Mouse (Mus musculus) macrophage (primary cell): Measurements from ENCODE around the gene Slc1a5. TPM values are rescaled to one million over a fixed set of nuclear protein-coding genes. Genes with fewer than 3 reads are reported as not detected.
A peak's percentile ranks its signal among the peaks of the same experiment; 100 is the strongest.

Experiments used
- H3K27ac ChIP-seq: fragments of 350-480 bp; formaldehyde crosslinking; 2 replicates; pipeline ENCODE4 v1.9.0; 2021
- H3K36me3 ChIP-seq: fragments of 350-480 bp; formaldehyde crosslinking; 2 replicates; pipeline ENCODE4 v1.9.0; 2021; ENCODE audit errors: inconsistent target
- H3K4me3 ChIP-seq: fragments of 350-480 bp; formaldehyde crosslinking; 2 replicates; pipeline ENCODE4 v1.9.0; 2021; ENCODE audit errors: inconsistent target
- H3K79me2 ChIP-seq: fragments of 350-480 bp; formaldehyde crosslinking; 2 replicates; pipeline ENCODE4 v1.9.0; 2021; ENCODE audit errors: inconsistent target
- WGBS: methylation state at CpG from one replicate; pipeline ENCODE4 v1.1.7; 2026; ENCODE audit warnings: inconsistent platforms; ENCODE audit not compliant: missing documents; 5-methylcytosine and 5-hydroxymethylcytosine counted together
- polyA plus RNA-seq: library from polyadenylated mRNA; stranded (reverse); fragments of 250-400 nt; gene quantifications from 3 replicates; pipeline ENCODE4 v1.2.4, GENCODE M21; 2018; ENCODE audit warnings: inconsistent platforms

The Slc1a5 gene
- polyA plus RNA-seq, 1 experiment from 2014 or later: 4.0 TPM

- peaks cover 15% of the 10 kb centered on the region for H3K36me3 ChIP-seq
- peak overlapping the region; percentile 24 for H3K27ac ChIP-seq
- H3K79me2 ChIP-seq: peaks cover 92% of the 10 kb centered on the region
- 88% methylated on average over 3 of the region's 3 CpGs for WGBS
- H3K4me3 ChIP-seq: no peak overlapping the region
These were observed 40.0 kb downstream of the Slc1a5 start for GRCm38 (mm10) chr7:16821091-16821490.

- Histone ChIP-seq H3K36me3 (peaks cover 15% of the 10 kb centered on the region), H3K79me2 (peaks cover 92% of the 10 kb centered on the region), H3K27ac (no peak overlapping the region), H3K4me3 (no peak overlapping the region)
- 93% methylated on average over 4 of the region's 4 CpGs for whole genome bisulfite sequencing
These were observed 40.5 kb downstream of the Slc1a5 start for GRCm38 (mm10) chr7:16821669-16822101.

GRCm38 (mm10) chr7:16823734-16824133 lies 42.6 kb downstream of the Slc1a5 start:
- Histone ChIP-seq H3K36me3 (peaks cover 31% of the 10 kb centered on the region), H3K79me2 (peaks cover 71% of the 10 kb centered on the region), H3K4me3 (no peak overlapping the region), H3K27ac (no peak overlapping the region)
- WGBS: 84% methylated on average over 5 of the region's 5 CpGs

- WGBS: 82% methylated on average over 10 of the region's 10 CpGs
- Histone ChIP-seq H3K4me3 (no peak overlapping the region), H3K36me3 (peaks cover 51% of the 10 kb centered on the region), H3K79me2 (peaks cover 54% of the 10 kb centered on the region), H3K27ac (no peak overlapping the region)
These were observed 44.6 kb downstream of the Slc1a5 start for GRCm38 (mm10) chr7:16825785-16826184.

- H3K79me2 ChIP-seq: peaks cover 46% of the 10 kb centered on the region
- 34% methylated on average over 5 of the region's 5 CpGs for WGBS
- no peak overlapping the region for H3K27ac ChIP-seq
- peaks cover 59% of the 10 kb centered on the region for H3K36me3 ChIP-seq
- H3K4me3 ChIP-seq: no peak overlapping the region
These were observed 45.4 kb downstream of the Slc1a5 start for GRCm38 (mm10) chr7:16826571-16826970.

- 31% methylated on average over 4 of the region's 4 CpGs for WGBS
- no peak overlapping the region for H3K4me3 ChIP-seq
- H3K36me3 ChIP-seq: peaks cover 66% of the 10 kb centered on the region
- peaks cover 39% of the 10 kb centered on the region for H3K79me2 ChIP-seq
- no peak overlapping the region for H3K27ac ChIP-seq
These were observed 46.1 kb downstream of the Slc1a5 start for GRCm38 (mm10) chr7:16827274-16827673.

- Histone ChIP-seq H3K36me3 (peaks cover 79% of the 10 kb centered on the region), H3K79me2 (peaks cover 7% of the 10 kb centered on the region; the same call in 1 of the 2 replicates), H3K4me3 (no peak overlapping the region), H3K27ac (no peak overlapping the region)
- WGBS: 92% methylated on average over 9 of the region's 9 CpGs
These were observed 49.3 kb downstream of the Slc1a5 start for GRCm38 (mm10) chr7:16830449-16830848.

- Histone ChIP-seq H3K36me3 (peaks cover 50% of the 10 kb centered on the region), H3K27ac (no peak overlapping the region), H3K79me2 (no peaks in the 10 kb centered on the region), H3K4me3 (no peak overlapping the region)
- 70% methylated on average over 17 of the region's 18 CpGs for WGBS
These were observed 57.0 kb downstream of the Slc1a5 start for GRCm38 (mm10) chr7:16837916-16838803.

GRCm38 (mm10) chr7:16838804-16839426 lies 57.8 kb downstream of the Slc1a5 start:
- no peak overlapping the region for H3K27ac ChIP-seq
- no peaks in the 10 kb centered on the region for H3K79me2 ChIP-seq
- H3K4me3 ChIP-seq: no peak overlapping the region
- peaks cover 42% of the 10 kb centered on the region; the same call in 1 of the 2 replicates for H3K36me3 ChIP-seq
- 88% methylated on average over 6 of the region's 6 CpGs for WGBS

GRCm38 (mm10) chr7:16839427-16840108 lies 58.4 kb downstream of the Slc1a5 start:
- 95% methylated on average over 12 of the region's 12 CpGs for WGBS
- peaks cover 35% of the 10 kb centered on the region; the same call in 1 of the 2 replicates for H3K36me3 ChIP-seq
- no peak overlapping the region for H3K4me3 ChIP-seq
- no peak overlapping the region for H3K27ac ChIP-seq
- H3K79me2 ChIP-seq: no peaks in the 10 kb centered on the region

GRCm38 (mm10) chr7:16840109-16840491 lies 59.0 kb downstream of the Slc1a5 start:
- H3K36me3 ChIP-seq: peaks cover 30% of the 10 kb centered on the region; the same call in 1 of the 2 replicates
- H3K27ac ChIP-seq: no peak overlapping the region
- no peak overlapping the region for H3K4me3 ChIP-seq
- WGBS: 96% methylated on average over 2 of the region's 2 CpGs
- H3K79me2 ChIP-seq: no peaks in the 10 kb centered on the region

- peaks cover 30% of the 10 kb centered on the region; the same call in 1 of the 2 replicates for H3K36me3 ChIP-seq
- no peak overlapping the region for H3K4me3 ChIP-seq
These were observed 59.9 kb downstream of the Slc1a5 start for GRCm38 (mm10) chr7:16841078-16841477.

GRCm38 (mm10) chr7:16841561-16842560 lies 60.7 kb downstream of the Slc1a5 start:
- Histone ChIP-seq H3K79me2 (no peaks in the 10 kb centered on the region), H3K36me3 (peaks cover 30% of the 10 kb centered on the region; the same call in 1 of the 2 replicates), H3K27ac (peak overlapping the region; percentile 42), H3K4me3 (peak overlapping the region; percentile 89; the same call in 1 of the 2 replicates)
- 10% methylated on average over 11 of the region's 11 CpGs for WGBS

More at GRCm38 (mm10) chr7:16841078-16841477, 59.9 kb downstream of the Slc1a5 start:
- Histone ChIP-seq H3K79me2 (no peaks in the 10 kb centered on the region), H3K27ac (0 out of 2 replicates have a peak overlapping the region, but pooled peaks have one; percentile 42)
- 39% methylated on average over 4 of the region's 4 CpGs for WGBS
